Comparison of ENCODE assay signal across 13 mouse cellular contexts in the genomic region with DNA sequence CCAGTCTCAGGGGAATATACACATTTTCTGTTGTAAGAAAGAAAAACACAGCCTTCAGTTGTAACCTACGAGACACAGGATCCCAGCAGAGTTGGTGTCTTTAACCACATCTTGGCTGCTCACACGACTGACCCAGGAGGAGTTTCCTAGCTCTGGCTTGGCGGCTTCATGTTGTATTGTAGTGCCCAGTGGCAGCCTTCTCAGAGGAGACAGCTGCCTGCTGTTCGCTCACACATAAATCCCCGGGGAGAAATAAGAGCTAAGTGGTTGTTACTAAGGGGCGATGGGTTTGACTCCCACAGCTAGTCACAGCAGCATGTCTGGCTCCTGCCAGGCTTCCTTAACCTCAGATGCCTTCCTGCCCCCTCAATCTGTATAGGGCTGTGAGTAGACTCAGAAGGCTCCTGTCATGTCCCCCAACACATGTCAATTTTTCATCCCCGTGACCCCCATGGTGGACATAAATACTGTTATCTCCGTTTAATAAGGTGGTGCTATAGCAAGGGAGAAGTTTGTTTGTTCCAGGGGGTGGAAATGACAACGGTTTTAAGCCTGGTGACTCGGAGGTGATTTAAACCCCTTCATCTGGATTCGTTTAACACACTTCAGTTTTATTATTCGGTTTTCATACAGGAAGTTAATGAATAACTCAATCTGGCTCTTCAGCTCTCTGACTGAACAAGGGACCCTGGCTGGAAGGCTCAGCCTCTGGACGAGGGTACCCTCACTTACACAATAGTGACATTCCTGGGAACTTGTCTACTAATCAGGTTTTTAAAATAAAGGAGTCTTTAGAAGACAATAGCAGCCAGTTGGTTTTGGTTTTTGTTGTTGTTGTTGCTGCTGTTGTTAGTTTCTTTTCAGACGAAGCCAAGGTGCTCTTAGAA.
DNase-seq lines count a peak whose midpoint lies in the region; ATAC-seq and TF ChIP-seq lines count a peak whose summit lies in the region.
"Had no signal": no experiment of that assay in that cellular context is flagged by ENCODE, and none has a peak within 500 bp of the region (broad histone marks: within the 10 kb centered on the region; RNA-seq: fewer than 3 reads in every experiment).

No protein-coding gene starts in this region.

- no peak overlapping the region for H3K4me2 ChIP-seq in hindbrain, embryonic 13.5 days
- H3K4me2 ChIP-seq in hindbrain, postnatal 0 days (ENCODE audit: low read depth, low read length): no peak overlapping the region
- H3K4me2 ChIP-seq: hindbrain, embryonic 15.5 days; lung, embryonic 15.5 days had no signal

- ATAC-seq in hindbrain, embryonic 13.5 days (ENCODE audit: low FRiP score): 0 out of 2 replicates have a peak, but pooled peaks have one; percentile 43
- no peak for ATAC-seq in hindbrain, postnatal 0 days

- TF ChIP-seq POLR2A in lung, adult 2 months (IDR thresholded peaks at IDR 0.05; ENCODE audit: borderline replicate concordance, extremely low read depth, low read depth, low read length): no peak

- H3K4me1 ChIP-seq in hindbrain, embryonic 13.5 days (replicated peaks): peaks cover 34% of the 10 kb centered on the region
- H3K4me1 ChIP-seq in hindbrain, postnatal 0 days (ENCODE audit: insufficient read depth, low read length): peaks cover 13% of the 10 kb centered on the region; the same call in 1 of the 2 replicates
- H3K4me1 ChIP-seq in lung, adult 2 months (ENCODE audit: control insufficient read depth, insufficient read depth, low read length): no peaks in the 10 kb centered on the region

- H3K4me3 ChIP-seq in hindbrain, embryonic 13.5 days: no peak overlapping the region
- no peak overlapping the region for H3K4me3 ChIP-seq in hindbrain, postnatal 0 days (ENCODE audit: low read length)
- H3K4me3 ChIP-seq in lung, adult 2 months (replicated peaks; ENCODE audit: extremely low read depth, low read depth, low read length): no peak overlapping the region
- H3K4me3 ChIP-seq: heart, embryonic 10.5 days; hindbrain, embryonic 15.5 days; layer of hippocampus, adult 2 months; lung, embryonic 15.5 days had no signal

- H3K27me3 ChIP-seq in hindbrain, embryonic 13.5 days: peaks cover 72% of the 10 kb centered on the region
- H3K27me3 ChIP-seq in hindbrain, postnatal 0 days (ENCODE audit: insufficient read depth, low read length): 0 out of 2 replicates have a peak, but pooled peaks cover under 1% of the 10 kb centered on the region
- H3K27me3 ChIP-seq: lung, embryonic 15.5 days had no signal

- TF ChIP-seq CTCF in hindbrain, postnatal 0 days (IDR thresholded peaks at IDR 0.05; ENCODE audit: low read depth): no peak
- TF ChIP-seq CTCF in lung, adult 2 months (IDR thresholded peaks at IDR 0.05; ENCODE audit: insufficient read depth, low read length): no peak

- DNase-seq in hindbrain, postnatal 0 days (ENCODE audit: low spot score): no peak
- DNase-seq in lung, postnatal 10 days: peak; percentile 16
- DNase-seq in lung, adult 2 months: no peak
- peak; percentile 46 for DNase-seq in hindlimb bud, embryonic 11.5 days (ENCODE audit: extremely low spot score, low read depth, low spot score)
- DNase-seq in retina, embryonic 14.5 days (ENCODE audit: low spot score): peak; percentile 56
- no peak for DNase-seq in right cerebral cortex, adult 18-20 months
- DNase-seq in spleen, postnatal 36 days (ENCODE audit: low spot score in 2 of 2): no peak
- DNase-seq: cerebellum, adult 9-11 months had no signal

- no peaks in the 10 kb centered on the region for H3K9me3 ChIP-seq in hindbrain, embryonic 13.5 days
- no peaks in the 10 kb centered on the region for H3K9me3 ChIP-seq in hindbrain, postnatal 0 days (ENCODE audit: low read length)
- H3K9me3 ChIP-seq: heart, embryonic 10.5 days; hindbrain, embryonic 15.5 days; lung, embryonic 15.5 days had no signal

- H3K36me3 ChIP-seq in hindbrain, embryonic 13.5 days: no peaks in the 10 kb centered on the region
- no peaks in the 10 kb centered on the region for H3K36me3 ChIP-seq in hindbrain, postnatal 0 days (ENCODE audit: insufficient read depth, low read length)
- H3K36me3 ChIP-seq: heart, embryonic 10.5 days; hindbrain, embryonic 15.5 days; lung, embryonic 15.5 days had no signal

- no peak overlapping the region for H3K27ac ChIP-seq in hindbrain, embryonic 13.5 days
- H3K27ac ChIP-seq in hindbrain, postnatal 0 days: no peak overlapping the region
- H3K27ac ChIP-seq: heart, embryonic 10.5 days; hindbrain, embryonic 15.5 days; layer of hippocampus, adult 2 months; lung, embryonic 15.5 days had no signal

- no peak overlapping the region for H3K9ac ChIP-seq in hindbrain, embryonic 13.5 days
- H3K9ac ChIP-seq in hindbrain, postnatal 0 days (replicated peaks; ENCODE audit: low read length): no peak overlapping the region
- H3K9ac ChIP-seq: hindbrain, embryonic 15.5 days; lung, embryonic 15.5 days had no signal

- WGBS in hindbrain, embryonic 13.5 days: 15% methylated on average over 14 of the region's 14 CpGs
- 14% methylated on average over 14 of the region's 14 CpGs for WGBS in hindbrain, postnatal 0 days
- WGBS in lung, adult 2 months: 20% methylated on average over 14 of the region's 14 CpGs

Comparison
In these comparisons a context has a peak if more than half of its experiments do, and no peak if none do; other contexts are left out.
1. DNase-seq: peak in lung, postnatal 10 days (single experiment), hindlimb bud, embryonic 11.5 days (single experiment) and retina, embryonic 14.5 days (single experiment); none in hindbrain, postnatal 0 days (single experiment), lung, adult 2 months (single experiment), right cerebral cortex, adult 18-20 months (single experiment) and spleen, postnatal 36 days (0 of 2).